Mouse (Mus musculus) embryonic facial prominence, embryonic 10.5 days (tissue): ENCODE data around the gene Nrxn2. TPM values are rescaled to one million over a fixed set of nuclear protein-coding genes. Genes with fewer than 3 reads are reported as not detected.
A peak's percentile ranks its signal among the peaks of the same experiment; 100 is the strongest.

Experiments used
- DNase-seq: peaks from one replicate; pipeline ENCODE4 v3.0.0-alpha.2; 2017; ENCODE audit warnings: low spot score
- H3K27ac ChIP-seq: fragments of 300-500 bp; sonication (generic); replicated peaks from 2 replicates; pipeline ENCODE4 v1.5.1; 2016; ENCODE audit warnings: mild to moderate bottlenecking
- H3K27me3 ChIP-seq: fragments of 300-500 bp; sonication (generic); replicated peaks from 2 replicates; pipeline ENCODE4 v1.6.1; 2016; ENCODE audit warnings: low read depth, mild to moderate bottlenecking; ENCODE audit not compliant: poor library complexity, severe bottlenecking
- H3K36me3 ChIP-seq: fragments of 300-500 bp; sonication (generic); replicated peaks from 2 replicates; pipeline ENCODE4 v1.6.1; 2016; ENCODE audit warnings: mild to moderate bottlenecking, moderate library complexity
- H3K4me1 ChIP-seq: fragments of 300-500 bp; sonication (generic); 2 replicates; pipeline ENCODE4 v1.6.1; 2016
- H3K4me3 ChIP-seq: fragments of 300-500 bp; sonication (generic); 2 replicates; pipeline ENCODE4 v1.5.1; 2016; ENCODE audit warnings: mild to moderate bottlenecking, moderate library complexity
- H3K9me3 ChIP-seq: fragments of 300-500 bp; sonication (generic); 2 replicates; pipeline ENCODE4 v1.6.1; 2016; ENCODE audit warnings: mild to moderate bottlenecking
- WGBS: fragments of 180-500 bp; shearing (Covaris S2); methylation state at CpG from one replicate; pipeline ENCODE4 v1.1.7; 2016; 5-methylcytosine and 5-hydroxymethylcytosine counted together
- polyA plus RNA-seq: library from polyadenylated mRNA; unstranded; fragments of >200 nt; fragmentation: Nextera tagmentation; extraction: Ambion mirVana; gene quantifications from 2 replicates; pipeline ENCODE4 v1.2.1, GENCODE M21; 2016

Nrxn2 gene
- polyA plus RNA-seq, 1 experiment from 2014 or later: 1.9 TPM

DNA sequence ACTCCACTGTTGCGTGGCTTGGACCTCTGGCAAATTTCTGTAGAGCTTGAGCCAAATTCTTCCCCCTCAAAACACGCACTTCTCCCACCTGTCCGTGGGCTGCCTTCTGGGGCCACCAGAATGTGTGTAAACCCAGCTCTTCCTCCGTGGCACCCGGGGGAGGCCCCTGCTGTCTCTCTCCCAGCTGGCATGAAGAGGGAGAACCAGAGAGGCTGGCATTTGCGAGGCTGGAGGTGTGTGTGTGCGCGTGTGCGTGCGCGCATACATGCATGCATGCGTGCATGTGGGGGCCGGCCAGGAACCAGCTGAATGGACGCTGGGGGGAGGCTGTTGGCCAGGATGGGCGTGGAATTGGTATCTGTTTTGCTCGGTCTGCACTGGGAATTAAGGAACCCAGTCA lies 4.7 kb downstream of the Nrxn2 start:
- Histone ChIP-seq H3K27me3 (peaks cover 100% of the 10 kb centered on the region), H3K4me1 (peaks cover 28% of the 10 kb centered on the region), H3K9me3 (no peaks in the 10 kb centered on the region), H3K4me3 (no peak overlapping the region), H3K36me3 (no peaks in the 10 kb centered on the region), H3K27ac (no peak overlapping the region)
- DNase-seq: no peak
- WGBS: 89% methylated on average over 16 of the region's 16 CpGs

DNA sequence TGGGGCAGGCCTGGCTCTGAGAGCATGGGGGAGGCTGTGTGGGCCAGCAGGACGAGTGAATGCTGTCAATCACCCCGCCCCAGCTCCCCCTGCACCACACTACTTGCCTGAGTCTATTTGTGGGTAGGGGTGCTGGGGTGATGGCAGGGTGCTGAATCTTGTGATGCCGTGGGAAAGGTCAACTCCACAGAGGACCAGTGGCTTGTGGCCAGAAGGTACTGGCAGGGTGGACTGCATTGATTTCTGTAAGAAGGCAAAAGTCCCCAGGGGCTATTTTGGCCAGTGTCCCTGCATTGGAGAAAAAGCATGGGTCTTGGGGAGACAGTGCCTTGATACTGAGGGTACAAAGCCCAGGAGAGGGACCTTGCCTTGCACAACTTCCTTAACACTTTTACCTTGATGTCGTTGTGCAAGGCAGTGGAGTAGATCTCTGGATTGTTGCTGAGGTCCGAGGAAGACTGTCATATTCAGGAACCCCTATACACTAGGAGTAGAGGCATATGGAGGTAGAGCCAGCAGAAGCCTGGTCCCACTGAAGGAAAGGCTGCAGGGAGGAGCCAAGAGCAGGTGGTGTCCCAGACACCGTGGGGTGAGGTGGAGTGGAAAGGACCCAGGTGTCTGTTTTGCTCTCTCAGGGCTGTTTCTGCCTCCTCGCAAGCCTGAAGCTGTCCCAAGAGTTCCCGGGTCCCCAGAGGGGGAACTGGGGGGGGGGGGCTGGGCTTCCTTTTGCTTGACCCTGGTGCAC lies 5.8 kb downstream of the Nrxn2 start:
- Histone ChIP-seq H3K36me3 (no peaks in the 10 kb centered on the region), H3K27me3 (peaks cover 100% of the 10 kb centered on the region), H3K9me3 (no peaks in the 10 kb centered on the region), H3K4me3 (no peak overlapping the region), H3K4me1 (peaks cover 27% of the 10 kb centered on the region), H3K27ac (no peak overlapping the region)
- WGBS: 70% methylated on average over 8 of the region's 8 CpGs
- no peak for DNase-seq

DNA sequence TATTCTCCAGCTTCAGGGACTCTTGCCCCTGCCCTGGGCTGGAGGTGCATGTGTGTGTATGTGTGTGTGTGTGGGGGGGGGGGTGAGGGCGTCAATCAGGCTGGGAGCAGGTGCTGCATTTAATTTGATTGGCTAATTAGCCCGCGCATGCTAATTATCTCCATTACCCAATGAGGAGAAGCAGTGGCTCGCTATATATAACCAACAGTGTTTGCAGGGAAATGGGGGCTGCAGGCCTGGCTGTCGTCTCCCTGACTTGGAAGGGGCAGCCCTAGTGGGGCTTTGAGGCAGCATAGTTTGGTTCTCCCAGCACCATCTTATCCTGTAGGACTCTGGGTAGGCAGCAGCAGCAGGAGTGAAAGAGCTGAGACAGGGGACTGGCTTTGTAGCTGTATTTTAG lies 7.1 kb downstream of the Nrxn2 start:
- H3K27me3 ChIP-seq: peaks cover 100% of the 10 kb centered on the region
- no peak overlapping the region for H3K27ac ChIP-seq
- H3K4me1 ChIP-seq: peaks cover 25% of the 10 kb centered on the region
- H3K36me3 ChIP-seq: no peaks in the 10 kb centered on the region
- no peaks in the 10 kb centered on the region for H3K9me3 ChIP-seq
- H3K4me3 ChIP-seq: no peak overlapping the region
- DNase-seq: no peak
- 45% methylated on average over 5 of the region's 5 CpGs for WGBS

DNA sequence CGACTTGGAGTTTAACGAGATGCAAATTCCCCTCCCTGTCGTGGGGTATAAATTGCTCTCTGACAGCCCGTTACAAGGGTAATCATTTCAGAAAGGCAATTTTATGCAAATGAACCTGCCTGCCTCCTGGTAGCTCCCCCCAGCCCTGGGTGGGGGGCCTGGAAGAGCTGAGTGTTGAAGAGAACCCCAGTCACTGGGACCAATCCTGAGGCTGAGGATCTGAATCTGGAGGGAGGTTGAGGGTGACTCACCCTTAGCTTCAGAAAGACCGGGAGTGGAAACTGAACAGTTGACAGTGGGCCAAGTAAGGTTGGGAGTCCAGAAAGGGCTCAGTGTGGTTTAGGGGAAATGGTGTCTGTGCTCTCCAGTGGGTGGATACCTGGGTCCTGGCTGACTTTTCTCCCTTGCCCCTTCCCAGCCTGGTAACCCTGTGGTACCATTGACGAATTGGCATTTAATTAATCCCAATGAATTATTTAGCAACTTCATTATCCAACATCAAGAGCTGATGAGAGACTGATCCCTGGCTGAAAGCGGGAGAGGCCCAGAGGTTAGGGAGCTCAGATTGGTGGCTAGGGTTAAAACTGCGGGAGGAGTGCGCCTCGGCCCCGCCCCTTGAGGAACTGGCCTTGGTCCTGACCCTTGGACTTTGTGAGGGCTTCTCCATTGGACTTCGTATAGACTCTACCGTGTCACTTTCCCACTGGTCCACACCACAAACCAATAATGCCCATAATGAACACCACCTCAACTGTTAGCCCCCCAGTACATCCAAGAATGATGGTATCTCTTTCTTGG lies 8.4 kb downstream of the Nrxn2 start:
- H3K4me3 ChIP-seq: no peak overlapping the region
- WGBS: 26% methylated on average over 13 of the region's 13 CpGs
- H3K27me3 ChIP-seq: peaks cover 97% of the 10 kb centered on the region
- peaks cover 25% of the 10 kb centered on the region for H3K4me1 ChIP-seq
- no peak overlapping the region for H3K27ac ChIP-seq
- peak; percentile 82 for DNase-seq
- H3K36me3 ChIP-seq: no peaks in the 10 kb centered on the region
- H3K9me3 ChIP-seq: no peaks in the 10 kb centered on the region

DNA sequence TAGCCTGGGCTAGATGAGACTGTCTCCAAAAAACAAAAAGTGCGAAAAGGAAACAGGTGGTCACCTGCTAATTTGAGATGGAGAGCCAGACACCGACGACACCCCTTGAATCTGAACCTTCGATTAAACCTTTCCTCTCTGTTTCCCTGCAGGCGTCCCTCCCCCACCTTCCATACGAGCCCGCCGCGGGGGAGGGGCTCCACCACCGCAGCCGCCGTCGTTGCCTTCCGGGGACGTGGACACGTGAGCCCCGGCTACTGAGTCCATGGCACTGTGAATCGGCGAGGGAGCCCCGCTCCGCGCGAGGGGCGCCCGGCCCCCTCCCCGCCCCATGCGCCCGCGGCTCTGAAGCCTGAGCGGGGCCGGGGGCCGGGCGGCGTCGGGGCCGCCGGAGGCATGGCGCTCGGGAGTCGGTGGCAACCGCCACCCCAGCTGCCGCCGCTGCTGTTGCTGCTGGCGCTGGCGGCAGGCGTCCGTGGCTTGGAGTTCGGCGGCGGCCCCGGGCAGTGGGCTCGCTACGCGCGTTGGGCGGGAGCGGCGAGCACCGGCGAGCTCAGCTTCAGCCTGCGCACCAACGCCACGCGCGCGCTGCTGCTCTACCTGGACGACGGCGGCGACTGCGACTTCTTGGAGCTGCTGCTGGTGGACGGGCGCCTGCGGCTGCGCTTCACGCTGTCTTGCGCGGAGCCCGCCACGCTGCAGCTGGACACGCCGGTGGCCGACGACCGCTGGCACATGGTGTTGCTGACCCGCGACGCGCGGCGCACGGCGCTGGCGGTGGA lies 9.3 kb downstream of the Nrxn2 start:
- DNase-seq: peak; percentile 61
- Histone ChIP-seq H3K27me3 (peaks cover 95% of the 10 kb centered on the region), H3K4me1 (peaks cover 25% of the 10 kb centered on the region), H3K36me3 (no peaks in the 10 kb centered on the region), H3K9me3 (no peaks in the 10 kb centered on the region), H3K4me3 (peak overlapping the region; percentile 57), H3K27ac (no peak overlapping the region)
- WGBS: under 1% methylated on average over 94 of the region's 94 CpGs

DNA sequence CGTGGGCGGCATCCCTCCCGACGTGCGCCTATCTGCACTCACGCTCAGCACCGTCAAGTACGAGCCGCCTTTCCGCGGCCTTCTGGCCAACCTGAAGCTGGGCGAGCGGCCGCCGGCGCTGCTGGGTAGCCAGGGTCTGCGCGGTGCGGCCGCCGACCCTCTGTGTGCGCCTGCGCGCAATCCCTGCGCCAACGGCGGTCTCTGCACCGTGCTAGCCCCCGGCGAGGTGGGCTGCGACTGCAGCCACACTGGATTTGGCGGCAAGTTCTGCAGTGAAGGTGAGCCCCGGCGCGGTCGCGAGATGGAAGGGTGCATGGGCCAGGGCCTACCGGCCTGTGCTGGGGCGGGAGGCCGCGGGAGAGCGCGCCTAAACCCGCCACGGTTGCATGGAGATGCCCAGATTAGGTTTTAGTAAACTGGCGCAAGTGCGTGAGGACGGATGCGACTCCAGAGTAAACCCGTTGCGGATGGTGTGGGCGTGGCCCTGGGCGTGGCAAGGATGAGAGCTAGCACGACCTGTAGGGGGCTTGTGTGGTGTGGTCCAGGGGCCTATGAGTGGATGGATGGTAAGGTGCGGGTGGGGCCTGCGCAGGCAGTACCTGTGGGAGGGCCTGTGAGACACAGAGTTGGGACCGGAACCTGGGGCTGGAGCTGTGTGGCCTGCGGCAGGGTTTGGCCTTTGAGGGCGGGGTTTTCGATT lies 10.1 kb downstream of the Nrxn2 start:
- no peak overlapping the region for H3K27ac ChIP-seq

DNA sequence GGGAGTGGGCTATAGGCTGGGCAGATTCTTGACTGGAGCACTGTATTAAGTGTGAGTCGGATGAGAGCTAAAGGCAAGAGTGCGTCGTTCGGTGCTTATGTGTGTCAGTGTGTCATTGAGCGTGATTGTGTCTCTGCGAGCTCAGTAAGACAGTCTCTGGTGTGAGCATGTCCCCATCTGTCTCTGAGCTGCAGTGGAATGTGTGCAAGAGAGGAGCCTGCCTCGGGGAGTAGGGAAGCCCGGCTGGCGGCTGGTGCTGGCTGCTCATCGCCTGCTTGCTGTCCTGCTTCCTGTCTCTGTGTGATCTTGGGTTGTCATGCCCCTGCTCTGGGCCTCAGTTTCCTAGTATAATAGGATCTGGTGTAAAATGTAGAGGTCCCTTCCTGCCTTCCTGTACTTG lies 24.5 kb downstream of the Nrxn2 start:
- 65% methylated on average over 10 of the region's 10 CpGs for WGBS
- H3K4me3 ChIP-seq: no peak overlapping the region
- peaks cover 42% of the 10 kb centered on the region for H3K27me3 ChIP-seq
- no peak overlapping the region for H3K27ac ChIP-seq
- no peaks in the 10 kb centered on the region for H3K36me3 ChIP-seq
- no peak for DNase-seq
- H3K9me3 ChIP-seq: no peaks in the 10 kb centered on the region
- H3K4me1 ChIP-seq: peaks cover 24% of the 10 kb centered on the region

More for the DNA sequence above, 10.1 kb downstream of the Nrxn2 start:
- under 1% methylated on average over 60 of the region's 60 CpGs for WGBS
- H3K27me3 ChIP-seq: peaks cover 87% of the 10 kb centered on the region
- H3K4me3 ChIP-seq: peak overlapping the region; percentile 57
- H3K36me3 ChIP-seq: no peaks in the 10 kb centered on the region
- peak; percentile 73 for DNase-seq
- no peaks in the 10 kb centered on the region for H3K9me3 ChIP-seq
- H3K4me1 ChIP-seq: peaks cover 25% of the 10 kb centered on the region

DNA sequence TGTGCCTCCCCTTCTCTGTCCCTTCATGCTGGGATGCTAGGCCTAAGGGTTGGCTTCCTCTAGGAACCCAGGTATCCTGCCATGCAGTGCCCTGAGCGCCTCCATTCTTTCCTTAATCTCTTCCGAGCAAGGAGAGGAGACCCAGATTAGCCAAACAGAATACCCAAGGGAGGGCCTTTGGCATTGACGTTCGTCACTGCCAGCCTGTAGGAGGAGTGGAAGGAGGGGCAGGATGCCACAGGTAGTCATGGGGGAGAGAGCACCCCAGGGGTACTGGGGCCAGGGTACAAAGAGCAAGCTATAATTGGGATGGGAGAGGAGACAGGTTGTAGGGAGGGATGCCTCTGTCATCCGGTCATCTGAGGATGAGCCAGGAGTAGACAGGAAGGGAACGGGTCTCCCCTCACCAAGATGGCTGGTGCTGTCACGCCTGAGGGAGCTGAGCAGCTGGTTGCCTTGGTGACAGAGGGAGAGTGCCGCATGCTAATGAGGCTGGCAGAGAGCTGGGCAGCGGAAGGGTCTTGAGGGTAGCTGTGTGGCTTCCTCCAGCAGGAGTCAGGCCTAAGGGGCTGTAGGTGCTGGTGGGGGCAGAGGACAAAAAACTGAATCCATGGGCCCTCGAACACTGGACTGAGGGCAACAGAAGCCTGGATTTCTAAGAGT lies 27.4 kb downstream of the Nrxn2 start:
- peaks cover 68% of the 10 kb centered on the region for H3K27me3 ChIP-seq
- H3K4me1 ChIP-seq: peaks cover 29% of the 10 kb centered on the region
- WGBS: 24% methylated on average over 10 of the region's 10 CpGs
- no peaks in the 10 kb centered on the region for H3K36me3 ChIP-seq
- peak overlapping the region; percentile 11; the same call in 1 of the 2 replicates for H3K4me3 ChIP-seq
- peak overlapping the region; percentile 37 for H3K27ac ChIP-seq
- peak; percentile 49 for DNase-seq
- H3K9me3 ChIP-seq: no peaks in the 10 kb centered on the region

DNA sequence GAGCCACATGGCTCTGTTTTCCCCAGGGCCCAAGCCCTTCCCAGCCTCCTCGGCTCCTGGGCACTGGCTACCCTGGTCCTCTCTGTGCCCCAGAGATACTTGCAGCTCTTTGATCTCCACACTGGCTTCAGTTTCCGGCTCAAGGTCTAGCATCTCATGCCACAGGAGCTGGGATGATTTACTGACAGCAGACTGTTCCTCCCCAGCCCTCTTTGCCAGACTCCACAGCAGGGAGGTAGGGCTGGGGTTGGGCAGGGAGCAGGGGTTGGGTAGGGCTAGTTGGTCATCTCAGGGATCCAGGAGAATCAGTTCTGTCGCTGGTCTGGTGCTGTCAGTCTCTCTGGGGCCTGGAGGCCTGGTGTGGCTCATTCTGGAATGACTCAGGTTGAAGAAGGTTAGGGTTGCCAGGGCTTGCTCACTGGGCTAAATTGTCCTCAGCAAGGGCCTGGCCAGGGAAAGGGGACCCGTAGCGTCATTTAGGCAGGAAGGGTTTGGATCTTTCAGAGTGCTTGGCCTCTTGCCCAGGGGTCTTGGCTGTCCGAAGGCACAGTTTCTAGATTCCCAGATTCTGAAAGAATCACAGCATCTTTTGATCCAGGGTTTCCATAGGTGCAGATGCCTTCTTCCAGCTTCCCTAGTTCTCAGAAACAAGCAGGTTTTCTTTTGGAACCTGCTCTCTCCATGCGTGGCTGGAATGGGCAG lies 28.4 kb downstream of the Nrxn2 start:
- no peaks in the 10 kb centered on the region for H3K36me3 ChIP-seq
- no peaks in the 10 kb centered on the region for H3K9me3 ChIP-seq
- no peak overlapping the region for H3K4me3 ChIP-seq
- peaks cover 32% of the 10 kb centered on the region for H3K4me1 ChIP-seq
- H3K27ac ChIP-seq: no peak overlapping the region
- WGBS: 58% methylated on average over 7 of the region's 7 CpGs
- H3K27me3 ChIP-seq: peaks cover 68% of the 10 kb centered on the region
- no peak for DNase-seq

DNA sequence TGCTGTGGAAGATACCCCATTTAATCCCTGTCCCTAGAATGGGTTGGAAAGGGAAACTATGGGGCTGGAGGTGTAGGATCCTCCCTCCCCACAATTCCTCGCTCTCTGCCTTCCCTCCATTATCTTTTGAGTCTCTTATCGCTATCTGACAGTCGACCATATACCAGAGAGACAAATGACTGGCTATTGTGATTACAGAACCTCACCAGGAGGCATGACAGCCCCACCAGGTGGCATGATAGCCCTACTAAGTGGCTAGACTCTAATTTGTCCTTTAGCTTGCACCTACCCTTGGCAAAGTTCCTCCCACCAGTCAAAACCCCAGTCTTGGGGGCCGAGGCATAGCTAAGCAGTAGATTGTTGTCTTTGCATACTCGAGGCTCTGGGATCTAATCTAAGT lies 30.2 kb downstream of the Nrxn2 start:
- 0 out of 2 replicates have a peak overlapping the region, but pooled peaks have one; percentile 7 for H3K27ac ChIP-seq
- no peak overlapping the region for H3K4me3 ChIP-seq
- no peaks in the 10 kb centered on the region for H3K36me3 ChIP-seq
- WGBS: 51% methylated on average over 5 of the region's 5 CpGs
- H3K27me3 ChIP-seq: peaks cover 67% of the 10 kb centered on the region
- H3K9me3 ChIP-seq: no peaks in the 10 kb centered on the region
- DNase-seq: no peak
- peaks cover 49% of the 10 kb centered on the region for H3K4me1 ChIP-seq

DNA sequence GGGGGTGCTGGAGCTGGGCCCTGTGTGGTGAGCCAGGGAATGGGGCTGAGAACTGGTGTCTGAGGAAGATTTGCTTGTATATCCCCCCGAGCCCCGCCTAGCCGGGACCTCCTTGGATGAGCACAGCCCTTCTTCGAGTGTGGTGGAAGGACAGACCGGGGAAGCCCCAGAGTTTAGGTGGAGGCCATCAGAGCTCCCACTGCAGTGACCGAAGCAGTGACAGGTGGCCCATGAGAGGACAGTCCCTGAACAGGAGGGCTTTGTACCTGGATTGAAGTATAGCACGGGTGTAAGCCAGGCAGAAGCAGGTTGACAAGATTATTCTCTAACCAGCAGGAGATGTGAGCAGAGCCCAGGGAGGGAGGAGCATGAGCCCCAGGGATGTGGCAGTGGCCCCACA lies 31.3 kb downstream of the Nrxn2 start:
- Histone ChIP-seq H3K9me3 (no peaks in the 10 kb centered on the region), H3K27me3 (peaks cover 71% of the 10 kb centered on the region), H3K27ac (no peak overlapping the region), H3K4me1 (peaks cover 55% of the 10 kb centered on the region), H3K4me3 (no peak overlapping the region), H3K36me3 (no peaks in the 10 kb centered on the region)
- no peak for DNase-seq
- 72% methylated on average over 7 of the region's 7 CpGs for WGBS
